Mouse (Mus musculus) kidney, adult 9 months (tissue): ENCODE data around the gene Tbca.

Experiments used
- DNase-seq: peaks from one replicate; pipeline ENCODE4 v3.0.0; 2022

The Tbca gene

DNA sequence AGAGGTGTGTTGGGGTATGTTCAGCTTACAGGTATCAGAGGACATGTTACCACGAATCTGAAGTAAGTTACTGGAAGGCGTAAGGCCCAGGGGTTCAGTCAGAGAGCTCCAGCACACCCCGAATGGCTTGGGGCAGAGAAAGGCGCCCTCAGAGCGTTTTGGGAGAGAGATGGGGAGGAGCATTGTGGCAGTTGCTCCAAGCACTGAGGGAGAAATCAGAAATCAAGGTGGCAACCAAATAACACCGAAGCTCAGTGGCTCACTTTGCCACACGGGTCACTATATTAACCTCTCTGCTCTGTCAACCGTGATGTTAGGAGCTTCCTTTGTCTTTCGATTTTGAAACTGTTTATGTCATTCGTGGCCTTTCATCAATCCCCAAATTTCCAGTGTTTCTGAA lies 93.5 kb downstream of the Tbca start:
- DNase-seq: no peak

DNA sequence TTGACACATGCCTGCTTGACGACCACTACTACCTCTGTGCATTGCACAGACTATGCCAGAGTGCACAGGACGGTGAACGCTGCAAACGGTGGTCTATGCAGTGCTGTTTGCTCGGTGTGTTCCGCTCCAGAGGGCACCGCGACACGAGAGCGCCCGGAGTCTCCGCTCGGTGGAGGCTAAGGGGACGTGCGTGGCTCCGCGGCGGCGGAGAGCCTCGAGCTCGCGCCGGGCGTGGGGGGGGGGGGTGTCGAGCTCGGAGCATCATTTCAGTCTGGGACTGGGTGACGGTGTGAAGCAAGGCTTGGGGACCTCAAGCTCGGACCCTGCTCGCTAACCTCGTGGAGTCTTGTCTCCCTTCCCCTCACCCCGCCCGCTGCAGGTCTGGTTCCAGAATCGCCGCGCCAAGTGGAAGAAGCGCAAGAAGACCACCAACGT lies 94.0 kb downstream of the Tbca start:
- DNase-seq: no peak

DNA sequence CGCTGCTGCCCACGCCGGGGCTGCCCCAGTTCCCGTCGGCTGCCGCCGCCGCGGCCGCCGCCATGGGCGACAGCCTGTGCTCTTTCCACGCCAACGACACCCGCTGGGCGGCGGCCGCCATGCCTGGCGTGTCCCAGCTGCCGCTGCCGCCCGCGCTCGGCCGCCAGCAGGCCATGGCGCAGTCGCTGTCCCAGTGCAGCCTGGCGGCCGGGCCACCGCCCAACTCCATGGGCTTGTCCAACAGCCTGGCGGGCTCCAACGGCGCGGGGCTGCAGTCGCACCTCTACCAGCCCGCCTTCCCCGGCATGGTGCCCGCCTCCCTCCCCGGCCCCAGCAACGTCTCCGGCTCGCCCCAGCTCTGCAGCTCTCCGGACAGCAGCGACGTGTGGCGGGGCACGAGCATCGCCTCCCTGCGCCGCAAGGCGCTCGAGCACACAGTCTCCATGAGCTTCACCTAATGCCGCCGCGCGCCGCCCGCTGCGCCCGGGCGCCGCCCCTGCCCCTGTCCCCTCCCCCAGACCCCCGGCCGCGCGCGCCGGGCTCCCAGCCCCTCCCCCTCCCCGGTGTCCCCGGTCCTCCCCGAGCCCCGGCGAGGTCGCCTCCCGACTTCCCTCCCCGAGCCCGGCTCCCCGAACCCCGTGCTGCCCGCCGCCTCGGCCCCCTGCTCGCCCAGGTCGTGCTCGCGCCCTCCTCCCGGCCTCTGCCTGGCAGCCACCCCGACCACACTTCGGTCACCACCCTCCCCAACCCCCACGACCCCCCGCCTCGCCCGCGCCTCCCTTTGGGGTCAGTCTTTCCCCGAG lies 94.7 kb downstream of the Tbca start:
- DNase-seq: no peak

DNA sequence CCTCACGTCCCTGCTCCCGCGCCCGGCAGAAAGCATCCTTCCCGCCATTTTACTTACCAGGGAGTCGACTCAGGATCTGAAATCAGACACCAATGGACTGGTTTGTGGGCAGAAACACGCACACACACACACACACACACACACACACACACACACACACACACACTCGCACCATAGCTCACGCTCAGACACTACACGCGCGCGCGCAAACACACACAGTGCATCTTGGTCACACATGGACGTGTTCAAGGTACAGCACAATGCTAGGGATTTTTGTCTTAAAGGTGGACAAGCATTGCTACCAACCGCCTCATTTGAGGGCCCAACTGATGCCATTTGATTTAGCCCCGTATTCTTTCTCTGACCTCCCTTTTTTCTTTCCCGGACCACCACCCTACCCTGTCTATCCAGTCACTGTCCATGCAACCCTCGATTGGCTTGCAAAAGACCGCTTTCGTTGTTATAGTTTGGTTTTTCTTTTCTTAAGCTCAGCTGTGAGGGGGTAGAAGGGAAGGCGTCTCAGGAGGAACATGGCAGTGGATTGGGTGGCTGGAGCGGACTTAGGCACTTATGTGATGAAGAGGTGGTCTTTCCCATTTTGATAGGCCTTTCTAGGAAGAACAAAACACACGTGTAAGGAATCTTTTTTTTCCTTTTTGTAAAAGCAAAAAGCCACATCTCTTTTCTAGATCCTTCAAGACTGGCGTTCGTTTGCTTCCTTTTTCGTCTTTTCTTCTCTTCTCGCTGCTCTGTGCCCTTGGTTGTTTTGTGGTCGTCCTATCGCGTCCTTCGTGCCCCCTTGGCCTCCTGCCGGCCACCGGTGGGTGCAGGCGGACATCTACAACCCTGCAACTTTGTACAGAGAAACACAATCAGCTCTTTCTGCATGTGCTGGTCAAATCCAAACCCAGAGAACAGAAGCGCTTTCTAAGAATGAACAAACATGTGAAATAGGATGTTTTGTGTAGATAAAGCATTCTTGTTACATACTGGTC lies 95.6 kb downstream of the Tbca start:
- no peak for DNase-seq

DNA sequence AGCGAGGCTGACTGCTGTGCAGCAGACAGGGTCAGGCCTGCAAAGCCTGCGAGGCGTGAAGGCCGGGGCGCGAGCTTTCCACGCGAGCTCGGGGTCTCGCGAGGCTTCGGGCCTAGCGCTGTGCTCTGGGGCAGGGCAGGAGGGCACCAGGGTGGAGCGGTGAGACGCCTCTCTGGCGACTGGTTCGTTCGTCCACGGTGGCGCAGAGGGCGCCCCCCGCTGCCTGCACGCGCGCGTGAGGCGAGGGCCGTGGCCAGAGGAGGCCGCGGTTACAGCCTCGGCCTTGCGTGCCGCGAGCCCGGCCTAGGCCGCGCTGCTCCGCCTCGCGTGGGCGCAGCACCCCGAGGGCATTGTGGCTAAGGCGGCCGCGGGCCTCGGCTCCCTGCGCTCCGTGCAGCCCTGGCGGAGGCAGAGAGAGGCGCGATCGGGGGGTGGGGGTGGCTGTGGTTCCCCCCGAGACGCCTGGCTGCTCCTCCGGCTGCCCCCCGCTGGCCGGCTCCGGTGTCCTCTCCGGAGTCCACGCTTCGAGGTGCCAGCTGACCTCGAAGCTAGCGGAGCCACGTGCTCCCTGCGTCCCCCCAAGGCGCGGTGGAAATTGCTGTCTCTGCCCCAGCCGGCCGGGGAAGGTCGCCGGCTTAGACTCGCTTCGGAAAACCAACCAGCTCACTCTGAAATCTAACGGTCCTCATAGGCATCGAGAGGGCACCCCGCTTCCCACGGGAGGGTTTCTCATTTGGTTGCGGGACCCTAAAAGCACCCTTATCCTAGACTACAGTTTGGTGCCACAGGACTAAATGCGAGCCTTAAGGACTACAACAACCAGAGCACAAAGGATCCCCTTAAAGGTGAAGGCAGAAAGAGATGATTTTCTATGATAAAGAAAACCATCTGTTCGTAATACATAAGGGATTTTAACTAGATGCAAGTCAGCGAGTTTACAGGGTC lies 96.9 kb downstream of the Tbca start:
- no peak for DNase-seq
